ENCODE assay signal across 23 mouse cellular contexts in genomic region chr14:20148514-20148913, GRCm38 (mm10). TPM values are rescaled to one million over a fixed set of nuclear protein-coding genes. Genes with fewer than 3 reads are reported as not detected.
DNase-seq lines count a peak whose midpoint lies in the region; ATAC-seq and TF ChIP-seq lines count a peak whose summit lies in the region.
"Had no signal": no experiment of that assay in that cellular context is flagged by ENCODE, and none has a peak within 500 bp of the region (broad histone marks: within the 10 kb centered on the region; RNA-seq: fewer than 3 reads in every experiment).

No protein-coding gene starts in this region.

- ATAC-seq in intestine, embryonic 16.5 days = no peak
- ATAC-seq in intestine, embryonic 15.5 days = no peak
- no peak for ATAC-seq in liver, embryonic 12.5 days
- ATAC-seq in stomach, postnatal 0 days (ENCODE audit: low FRiP score, low TSS enrichment) = peak; percentile 72
- ATAC-seq: activated CD4-positive, CD25-positive, alpha-beta regulatory T cell, adult 4 months; CD4-positive, CD25-positive, alpha-beta regulatory T cell, adult 4 months; forebrain, embryonic 13.5 days; forebrain, embryonic 15.5 days had no signal

- peak; percentile 51 for DNase-seq in liver, adult 2 months (ENCODE audit: extremely low read depth, low read depth, low spot score)
- no peak for DNase-seq in stomach, postnatal 0 days (ENCODE audit: low spot score)
- DNase-seq in heart, adult 2 months = no peak
- DNase-seq: adrenal gland, adult 8-10 months; adrenal gland, postnatal 14 days; B cell, adult 2 months; cerebellum, adult 11-12 months; cerebellum, adult 2 months; cerebellum, adult 9-10 months; cerebellum, postnatal 10 days; cerebellum, postnatal 25 days had no signal

- H3K27ac ChIP-seq in intestine, embryonic 16.5 days (ENCODE audit: low read length) = peak overlapping the region; percentile 34; the same call in 1 of the 2 replicates
- H3K27ac ChIP-seq in intestine, embryonic 15.5 days = no peak overlapping the region
- no peak overlapping the region for H3K27ac ChIP-seq in liver, adult 2 months (replicated peaks; ENCODE audit: insufficient read depth, low read depth, low read length)
- H3K27ac ChIP-seq in liver, embryonic 12.5 days = no peak overlapping the region
- peak overlapping the region; percentile 13 for H3K27ac ChIP-seq in stomach, postnatal 0 days (replicated peaks)
- no peak overlapping the region for H3K27ac ChIP-seq in heart, adult 2 months
- H3K27ac ChIP-seq: embryonic facial prominence, embryonic 10.5 days; embryonic facial prominence, embryonic 12.5 days; forebrain, embryonic 13.5 days; forebrain, embryonic 15.5 days had no signal

- no peaks in the 10 kb centered on the region for H3K36me3 ChIP-seq in intestine, embryonic 16.5 days (ENCODE audit: control insufficient read depth, insufficient read depth, low read length)
- H3K36me3 ChIP-seq in intestine, embryonic 15.5 days = no peaks in the 10 kb centered on the region
- H3K36me3 ChIP-seq in liver, adult 2 months (ENCODE audit: control insufficient read depth, insufficient read depth, low read length) = peaks cover 17% of the 10 kb centered on the region
- peaks cover 35% of the 10 kb centered on the region for H3K36me3 ChIP-seq in liver, embryonic 12.5 days
- no peaks in the 10 kb centered on the region; the same call in 1 of the 2 replicates for H3K36me3 ChIP-seq in stomach, postnatal 0 days (ENCODE audit: control insufficient read depth, insufficient read depth, low read length)
- H3K36me3 ChIP-seq in heart, adult 2 months (ENCODE audit: control insufficient read depth, insufficient read depth, low read length) = no peaks in the 10 kb centered on the region
- H3K36me3 ChIP-seq: embryonic facial prominence, embryonic 12.5 days; forebrain, embryonic 15.5 days had no signal

- H3K9ac ChIP-seq in intestine, embryonic 16.5 days (ENCODE audit: low read depth, low read length) = no peak overlapping the region
- H3K9ac ChIP-seq in intestine, embryonic 15.5 days = no peak overlapping the region
- no peak overlapping the region for H3K9ac ChIP-seq in liver, adult 2 months (ENCODE audit: low read depth, low read length)
- H3K9ac ChIP-seq in liver, embryonic 12.5 days = no peak overlapping the region
- H3K9ac ChIP-seq in stomach, postnatal 0 days (ENCODE audit: low read length) = no peak overlapping the region
- H3K9ac ChIP-seq in heart, adult 2 months (ENCODE audit: low read depth, low read length) = no peak overlapping the region
- H3K9ac ChIP-seq: embryonic facial prominence, embryonic 12.5 days; forebrain, embryonic 13.5 days; forebrain, embryonic 15.5 days had no signal

- TF ChIP-seq CTCF in liver, adult 2 months (IDR thresholded peaks at IDR 0.05; ENCODE audit: low read depth, low read length) = no peak
- no peak for TF ChIP-seq CTCF in stomach, postnatal 0 days (IDR thresholded peaks at IDR 0.05; ENCODE audit: low read depth)
- TF ChIP-seq CTCF in heart, adult 2 months (IDR thresholded peaks at IDR 0.05) = no peak

- H3K27me3 ChIP-seq in intestine, embryonic 16.5 days (replicated peaks; ENCODE audit: control insufficient read depth, insufficient read depth, low read length) = no peaks in the 10 kb centered on the region
- no peaks in the 10 kb centered on the region for H3K27me3 ChIP-seq in intestine, embryonic 15.5 days (replicated peaks)
- no peaks in the 10 kb centered on the region for H3K27me3 ChIP-seq in liver, adult 2 months (ENCODE audit: control insufficient read depth, insufficient read depth, low read length)
- no peaks in the 10 kb centered on the region for H3K27me3 ChIP-seq in liver, embryonic 12.5 days (replicated peaks)
- H3K27me3 ChIP-seq in stomach, postnatal 0 days (ENCODE audit: control insufficient read depth, insufficient read depth, low read length) = no peaks in the 10 kb centered on the region
- no peaks in the 10 kb centered on the region for H3K27me3 ChIP-seq in heart, adult 2 months (ENCODE audit: control insufficient read depth, insufficient read depth, low read length)
- H3K27me3 ChIP-seq: CH12.LX; embryonic facial prominence, embryonic 12.5 days; forebrain, embryonic 13.5 days; forebrain, embryonic 15.5 days; Patski had no signal

- H3K79me2 ChIP-seq in liver, adult 2 months (ENCODE audit: control insufficient read depth, insufficient read depth, low read length) = peaks cover 29% of the 10 kb centered on the region; the same call in 1 of the 2 replicates
- H3K79me2 ChIP-seq in heart, adult 2 months (replicated peaks; ENCODE audit: control insufficient read depth, insufficient read depth, low read length) = no peaks in the 10 kb centered on the region

- H3K4me2 ChIP-seq in intestine, embryonic 16.5 days (ENCODE audit: low read depth, low read length) = no peak overlapping the region
- H3K4me2 ChIP-seq in intestine, embryonic 15.5 days (replicated peaks) = no peak overlapping the region
- no peak overlapping the region for H3K4me2 ChIP-seq in liver, embryonic 12.5 days
- H3K4me2 ChIP-seq in stomach, postnatal 0 days (replicated peaks; ENCODE audit: low read depth) = no peak overlapping the region
- H3K4me2 ChIP-seq: embryonic facial prominence, embryonic 12.5 days; forebrain, embryonic 13.5 days; forebrain, embryonic 15.5 days had no signal

- no peak for TF ChIP-seq POLR2A in liver, adult 2 months (IDR thresholded peaks at IDR 0.05; ENCODE audit: extremely low read depth, insufficient read depth, low read length)
- TF ChIP-seq POLR2A in heart, adult 2 months (IDR thresholded peaks at IDR 0.05; ENCODE audit: insufficient read depth, low read depth, low read length) = no peak

- WGBS in intestine, embryonic 16.5 days = 78% methylated on average over 11 of the region's 11 CpGs
- 80% methylated on average over 11 of the region's 11 CpGs for WGBS in intestine, embryonic 15.5 days
- 77% methylated on average over 11 of the region's 11 CpGs for WGBS in liver, adult 2 months
- WGBS in liver, embryonic 12.5 days (ENCODE audit: insufficient replicate concordance) = 87% methylated on average over 11 of the region's 11 CpGs
- WGBS in stomach, postnatal 0 days = 59% methylated on average over 11 of the region's 11 CpGs
- WGBS in heart, adult 2 months = 91% methylated on average over 11 of the region's 11 CpGs

- H3K9me3 ChIP-seq in intestine, embryonic 16.5 days (ENCODE audit: control insufficient read depth, low read length) = no peaks in the 10 kb centered on the region
- H3K9me3 ChIP-seq in intestine, embryonic 15.5 days = no peaks in the 10 kb centered on the region
- no peaks in the 10 kb centered on the region for H3K9me3 ChIP-seq in liver, embryonic 12.5 days (replicated peaks)
- no peaks in the 10 kb centered on the region for H3K9me3 ChIP-seq in stomach, postnatal 0 days (ENCODE audit: control insufficient read depth, low read length)
- H3K9me3 ChIP-seq: embryonic facial prominence, embryonic 10.5 days; embryonic facial prominence, embryonic 12.5 days; forebrain, embryonic 13.5 days; forebrain, embryonic 15.5 days; G1E had no signal

- TF ChIP-seq EP300 in stomach, postnatal 0 days (optimal IDR thresholded peaks at IDR 0.05) = no peak
- TF ChIP-seq EP300 in heart, adult 2 months (IDR thresholded peaks at IDR 0.05; ENCODE audit: insufficient read depth, low read depth, low read length) = no peak

- intact Hi-C loops in heart, adult 2 months (cut with DNase I) = no loop called here

- peaks cover 15% of the 10 kb centered on the region for H3K4me1 ChIP-seq in intestine, embryonic 16.5 days (ENCODE audit: control insufficient read depth, insufficient read depth, low read length)
- H3K4me1 ChIP-seq in intestine, embryonic 15.5 days (replicated peaks) = 0 out of 2 replicates have a peak, but pooled peaks cover 7% of the 10 kb centered on the region
- H3K4me1 ChIP-seq in liver, adult 2 months (ENCODE audit: control insufficient read depth, insufficient read depth, low read length) = peaks cover 3% of the 10 kb centered on the region
- H3K4me1 ChIP-seq in liver, embryonic 12.5 days = peaks cover 25% of the 10 kb centered on the region
- no peaks in the 10 kb centered on the region for H3K4me1 ChIP-seq in stomach, postnatal 0 days (replicated peaks; ENCODE audit: control insufficient read depth, insufficient read depth)
- no peaks in the 10 kb centered on the region for H3K4me1 ChIP-seq in heart, adult 2 months (ENCODE audit: control insufficient read depth, insufficient read depth, low read length)
- H3K4me1 ChIP-seq: embryonic facial prominence, embryonic 12.5 days; forebrain, embryonic 15.5 days had no signal

- H3K4me3 ChIP-seq in intestine, embryonic 16.5 days (ENCODE audit: low read length) = no peak overlapping the region
- no peak overlapping the region for H3K4me3 ChIP-seq in intestine, embryonic 15.5 days (replicated peaks)
- no peak overlapping the region for H3K4me3 ChIP-seq in liver, adult 2 months (ENCODE audit: insufficient read depth, low read depth, low read length)
- no peak overlapping the region for H3K4me3 ChIP-seq in liver, embryonic 12.5 days
- no peak overlapping the region for H3K4me3 ChIP-seq in stomach, postnatal 0 days (ENCODE audit: low read depth, low read length)
- H3K4me3 ChIP-seq in heart, adult 2 months = no peak overlapping the region
- H3K4me3 ChIP-seq: embryonic facial prominence, embryonic 10.5 days; embryonic facial prominence, embryonic 12.5 days; forebrain, embryonic 13.5 days; forebrain, embryonic 15.5 days had no signal

RNA-seq across cellular contexts. Expression of gene Saysd1, which starts 10.2 kb away (rescaled TPM):
- polyA plus RNA-seq in intestine, embryonic 16.5 days (2015; fragmentation: Nextera tagmentation; extraction: Ambion mirVana) = 20.2 and 21.5 TPM in 2 replicates
- polyA plus RNA-seq in intestine, embryonic 15.5 days (2015; fragmentation: Nextera tagmentation; extraction: Ambion mirVana) = 15.8 and 16.8 TPM in 2 replicates
- 4.1 and 4.6 TPM in 2 replicates for total RNA-seq in liver, adult 2 months (2014; rRNA removed)
- polyA plus RNA-seq in liver, adult 2 months (2012; rRNA removed) = 10.0 and 10.9 TPM in 2 replicates
- polyA plus RNA-seq in liver, embryonic 12.5 days (2016; fragmentation: Nextera tagmentation; extraction: Ambion mirVana) = 4.5 and 4.8 TPM in 2 replicates
- polyA plus RNA-seq in stomach, postnatal 0 days (2015; fragmentation: Nextera tagmentation; extraction: Ambion mirVana) = 14.2 and 15.4 TPM in 2 replicates
- total RNA-seq in heart, adult 2 months (2021) = 1 to 10 TPM; 2.6 to 2.8 TPM
- polyA plus RNA-seq in heart, adult 2 months (2012; rRNA removed) = 4.7 and 5.0 TPM in 2 replicates

RNA-seq across cellular contexts. Expression of gene Kcnk5, which starts 33.1 kb away (rescaled TPM):
- polyA plus RNA-seq in intestine, embryonic 16.5 days (2015; fragmentation: Nextera tagmentation; extraction: Ambion mirVana) = 10.7 and 10.9 TPM in 2 replicates
- 9.5 TPM in 2 replicates for polyA plus RNA-seq in intestine, embryonic 15.5 days (2015; fragmentation: Nextera tagmentation; extraction: Ambion mirVana)
- 17.5 and 25.6 TPM in 2 replicates for total RNA-seq in liver, adult 2 months (2014; rRNA removed)
- 10.3 and 13.8 TPM in 2 replicates for polyA plus RNA-seq in liver, adult 2 months (2012; rRNA removed)
- polyA plus RNA-seq in liver, embryonic 12.5 days (2016; fragmentation: Nextera tagmentation; extraction: Ambion mirVana) = 8.6 and 8.9 TPM in 2 replicates
- 7.7 and 8.3 TPM in 2 replicates for polyA plus RNA-seq in stomach, postnatal 0 days (2015; fragmentation: Nextera tagmentation; extraction: Ambion mirVana)
- total RNA-seq in heart, adult 2 months (2021) = under 1 TPM; 0.65 to 0.70 TPM
- 0.84 and 0.91 TPM in 2 replicates for polyA plus RNA-seq in heart, adult 2 months (2012; rRNA removed)

Comparison
In these comparisons a context has a peak if more than half of its experiments do, and no peak if none do; other contexts are left out.
1. H3K27ac ChIP-seq: peak in intestine, embryonic 16.5 days (single experiment) and stomach, postnatal 0 days (single experiment); none in intestine, embryonic 15.5 days (single experiment), liver, adult 2 months (single experiment), liver, embryonic 12.5 days (single experiment) and heart, adult 2 months (single experiment).